Mouse (Mus musculus): ENCODE measurements at regions not wholly inside any gene's neighbourhood (a gene's known extent, or its start where the extent isn't known, plus 50 kb on each side); places are given as distances from the start of the nearest gene placed in this dataset.

- no peak for DNase-seq (ENCODE audit: low read depth, low spot score)
These were observed 79.6 kb upstream of the Sem1 start for GRCm38 (mm10) chr6:6657928-6658500.

GRCm38 (mm10) chr6:6660072-6660471 is 81.6 kb upstream of the Sem1 start:
- no peak for DNase-seq (ENCODE audit: low read depth, low spot score)

GRCm38 (mm10) chr6:6666762-6667161 is 88.3 kb upstream of the Sem1 start:
- no peak for DNase-seq (ENCODE audit: low read depth, low spot score)

- no peak for DNase-seq (ENCODE audit: low read depth, low spot score)
These were observed 110.8 kb upstream of the Sem1 start for GRCm38 (mm10) chr6:6689241-6689640.

GRCm38 (mm10) chr6:6690188-6690587 is 111.7 kb upstream of the Sem1 start:
- no peak for DNase-seq (ENCODE audit: low read depth, low spot score)

GRCm38 (mm10) chr6:6692056-6692770 is 113.8 kb upstream of the Sem1 start:
- DNase-seq (ENCODE audit: low read depth, low spot score) = no peak

GRCm38 (mm10) chr6:6695742-6696430 is 117.4 kb upstream of the Sem1 start:
- peak; percentile 12 for DNase-seq (ENCODE audit: low read depth, low spot score)

- no peak for DNase-seq (ENCODE audit: low read depth, low spot score)
These were observed 119.0 kb upstream of the Sem1 start for GRCm38 (mm10) chr6:6697418-6697979.

GRCm38 (mm10) chr6:6706729-6707128 is 128.3 kb upstream of the Sem1 start:
- DNase-seq (ENCODE audit: low read depth, low spot score) = no peak

- DNase-seq (ENCODE audit: low read depth, low spot score) = no peak
These were observed 130.6 kb upstream of the Sem1 start for GRCm38 (mm10) chr6:6709057-6709456.

GRCm38 (mm10) chr6:6730259-6730658 is 132.9 kb upstream of the Dlx6 start:
- DNase-seq (ENCODE audit: low read depth, low spot score) = no peak

- no peak for DNase-seq (ENCODE audit: low read depth, low spot score)
These were observed 117.7 kb upstream of the Dlx6 start for GRCm38 (mm10) chr6:6745394-6745793.

- DNase-seq (ENCODE audit: low read depth, low spot score) = no peak
These were observed 84.0 kb upstream of the Dlx6 start for GRCm38 (mm10) chr6:6779157-6779556.

GRCm38 (mm10) chr6:6781556-6781955 is 81.6 kb upstream of the Dlx6 start:
- DNase-seq (ENCODE audit: low read depth, low spot score) = no peak

- no peak for DNase-seq (ENCODE audit: low read depth, low spot score)
These were observed 77.1 kb upstream of the Dlx6 start for GRCm38 (mm10) chr6:6785939-6786490.

- no peak for DNase-seq (ENCODE audit: low read depth, low spot score)
These were observed 75.6 kb upstream of the Dlx6 start for GRCm38 (mm10) chr6:6787490-6787889.

GRCm38 (mm10) chr6:6794320-6795018 is 68.7 kb upstream of the Dlx6 start:
- no peak for DNase-seq (ENCODE audit: low read depth, low spot score)

GRCm38 (mm10) chr6:6800377-6800776 is 62.8 kb upstream of the Dlx6 start:
- DNase-seq (ENCODE audit: low read depth, low spot score) = no peak

GRCm38 (mm10) chr6:6801563-6802259 is 61.4 kb upstream of the Dlx6 start:
- no peak for DNase-seq (ENCODE audit: low read depth, low spot score)
